Mouse (Mus musculus) ES-E14 (cell line): ENCODE results near the gene Ly9.

Experiments
- CHD2 ChIP-seq: IDR thresholded peaks from 2 replicates; pipeline ENCODE4 v1.6.1; 2014; ENCODE audit warnings: mild to moderate bottlenecking, low read depth, low read length, inconsistent platforms
- MAFK ChIP-seq: IDR thresholded peaks from 2 replicates; pipeline ENCODE4 v1.6.1; 2014; ENCODE audit warnings: mild to moderate bottlenecking, low read depth, low read length, inconsistent platforms; ENCODE audit not compliant: insufficient read depth
- ZC3H11A ChIP-seq: IDR thresholded peaks from 2 replicates; pipeline ENCODE4 v1.6.1; 2012; ENCODE audit warnings: low read depth, mild to moderate bottlenecking, inconsistent platforms, low read length, borderline replicate concordance
- ZNF384 ChIP-seq: IDR thresholded peaks from 2 replicates; pipeline ENCODE4 v1.6.1; 2012; ENCODE audit warnings: low read depth, low read length, inconsistent platforms

- TF ChIP-seq ZNF384 = no peak
- no peak for TF ChIP-seq CHD2
- TF ChIP-seq MAFK = no peak
- no peak for TF ChIP-seq ZC3H11A
Measured at GRCm38 (mm10) chr1:171565888-171566287, 41.3 kb downstream of the Ly9 start.
